Mouse (Mus musculus): ENCODE data around the gene Zfp526. TPM values are rescaled to one million over a fixed set of nuclear protein-coding genes. Genes with fewer than 3 reads are reported as not detected.

The Zfp526 gene
- total RNA-seq (2023), result 7.1 and 8.5 TPM in 2 replicates

DNA sequence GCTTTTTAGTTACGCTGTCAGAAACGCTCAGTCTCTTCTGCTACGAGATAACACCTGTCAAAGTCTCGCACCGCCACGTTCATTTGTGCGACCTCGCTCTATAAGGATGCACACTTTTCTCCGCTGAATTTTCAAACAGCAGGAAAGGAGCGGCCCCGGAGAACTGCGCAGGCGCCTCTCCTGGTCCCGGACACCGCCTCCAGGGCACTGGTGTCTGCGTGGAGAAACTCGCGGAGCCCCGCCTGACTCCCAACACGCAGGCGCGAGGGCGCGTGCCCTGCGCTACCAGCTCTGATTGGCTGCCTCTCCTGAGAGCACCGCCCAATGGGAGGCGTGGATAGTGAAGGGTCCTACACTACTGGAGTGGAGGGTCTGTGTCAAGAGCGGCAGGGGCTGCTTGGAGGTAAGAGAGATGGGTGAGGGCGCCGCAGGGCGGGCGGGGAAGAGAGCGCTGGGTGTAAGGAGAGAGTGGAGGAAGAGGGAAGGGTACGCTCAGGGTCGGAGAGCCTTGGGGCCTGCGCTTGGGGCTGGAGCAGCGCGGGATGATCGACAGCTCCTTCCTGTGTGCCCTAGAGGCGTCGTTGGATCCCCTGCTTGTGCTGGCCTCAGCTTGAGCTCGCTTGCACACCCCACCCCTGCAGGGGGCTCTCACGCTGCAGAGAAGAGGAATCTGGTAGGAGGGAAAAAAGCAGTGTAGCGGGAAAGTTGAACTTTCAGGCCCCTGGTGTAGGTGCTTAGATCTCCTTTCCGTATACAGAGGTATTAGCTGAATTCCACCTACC lies at the start of gene Zfp526:
Gene Zfp526, plus strand, starts transcription at position 324 of the 782 bp plus-strand sequence.

GRCm38 (mm10) chr7:25179606-25180161 lies 41.5 kb upstream of the Zfp526 start, which contains the start of gene Pou2f2:
Gene Pou2f2, minus strand, starts transcription at chr7:25179726.

GRCm38 (mm10) chr7:25220457-25221101 lies 646 bp upstream of the Zfp526 start, which contains the start of gene Dedd2:
Gene Dedd2, minus strand, starts transcription at chr7:25220615.

DNA sequence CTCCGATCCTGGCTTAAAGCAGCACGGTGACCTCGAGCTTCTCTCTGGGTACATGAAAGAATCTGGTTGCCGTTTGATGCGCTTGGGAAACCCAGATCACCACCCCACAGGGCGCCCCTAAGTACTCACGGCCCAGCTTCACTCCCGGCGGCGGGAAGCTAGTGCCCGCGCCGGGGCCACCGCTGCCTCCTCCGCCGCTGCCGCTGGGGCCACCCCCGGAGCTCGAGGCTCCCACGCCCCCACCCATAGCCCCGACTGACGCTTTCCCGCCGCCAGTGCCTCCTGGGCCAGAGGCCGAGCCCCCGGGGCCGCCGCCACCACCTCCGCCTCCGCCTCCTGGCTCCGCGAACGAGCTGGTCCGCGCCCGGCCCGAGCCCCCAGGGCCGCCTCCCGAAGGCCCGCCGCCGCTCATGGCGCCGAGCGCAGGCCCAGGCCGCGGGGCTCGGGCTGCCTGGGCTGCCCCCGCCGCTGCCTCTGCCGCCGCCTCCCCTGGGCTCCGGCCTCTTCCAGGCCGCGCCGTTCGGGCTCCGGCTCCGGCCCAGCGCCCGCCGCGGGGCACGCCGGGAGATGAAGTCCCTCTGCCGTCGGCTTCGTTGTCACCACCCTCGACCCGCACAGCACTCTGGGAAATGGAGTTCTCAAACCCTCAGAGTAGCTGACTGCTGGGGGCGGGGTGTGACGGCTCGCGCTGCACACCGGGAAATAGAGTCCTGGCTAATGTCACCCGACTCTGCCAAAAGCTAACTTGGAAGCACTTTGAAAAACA lies 16.2 kb downstream of the Zfp526 start, which contains the start of gene Gsk3a:
Gene Gsk3a, minus strand, starts transcription at position 603 of the 766 bp plus-strand sequence.

GRCm38 (mm10) chr7:25250141-25250972 lies 29.1 kb downstream of the Zfp526 start, which contains the start of gene Erf:
Gene Erf, minus strand, starts transcription at chr7:25250761.

DNA sequence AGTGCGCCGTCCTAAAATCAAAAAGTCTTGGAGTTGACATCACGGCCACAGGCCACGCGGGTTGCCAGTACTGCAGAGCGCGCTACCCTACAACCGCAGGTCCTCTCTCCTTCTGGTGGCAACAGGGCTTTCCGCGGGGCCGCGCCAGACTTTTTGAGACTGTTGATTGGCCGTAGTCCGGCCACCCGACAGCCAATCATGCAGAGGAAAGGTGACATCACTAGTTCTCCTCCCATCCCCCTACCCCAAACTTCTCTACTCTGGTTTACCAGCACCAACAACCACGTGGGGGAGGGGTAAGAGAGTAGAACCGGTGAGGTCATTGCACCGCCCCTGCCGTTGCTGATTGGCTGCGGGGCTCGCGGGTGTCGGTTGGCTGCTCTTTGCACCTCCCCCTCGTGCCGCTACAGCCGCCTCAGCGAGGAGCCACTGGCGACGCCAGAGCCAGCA lies 46.1 kb downstream of the Zfp526 start, which contains the start of gene Cic:
Gene Cic, plus strand, starts transcription at position 404 of the 450 bp plus-strand sequence.

Other genes starting within 250 kb of the Zfp526 start
- gene Rabac1, start 248.7 kb upstream of the Zfp526 start, total RNA-seq (2023), result 138 and 148 TPM in 2 replicates
- gene Atp1a3, start 215.5 kb upstream of the Zfp526 start, total RNA-seq (2023), result 230 and 240 TPM in 2 replicates
- 1.7 and 5.5 TPM in 2 replicates for gene Grik5, start 149.1 kb upstream of the Zfp526 start, total RNA-seq (2023)
- gene Zfp574, start 148.9 kb upstream of the Zfp526 start, total RNA-seq (2023), result 10.4 and 11.0 TPM in 2 replicates
- gene Pou2f2, start 41.7 kb upstream of the Zfp526 start, total RNA-seq (2023), result 7.4 and 8.8 TPM in 2 replicates
- 228 and 310 TPM in 2 replicates for gene Dedd2, start 810 bp upstream of the Zfp526 start, total RNA-seq (2023)
- gene Gsk3a, start 16.4 kb downstream of the Zfp526 start, total RNA-seq (2023), result 66.1 and 79.7 TPM in 2 replicates
- 7.6 and 9.5 TPM in 2 replicates for gene Erf, start 29.3 kb downstream of the Zfp526 start, total RNA-seq (2023)
- 191 and 236 TPM in 2 replicates for gene Cic, start 46.3 kb downstream of the Zfp526 start, total RNA-seq (2023)
- gene Pafah1b3, start 76.6 kb downstream of the Zfp526 start, total RNA-seq (2023), result 4.6 and 9.4 TPM in 2 replicates
- gene Prr19, start 80.0 kb downstream of the Zfp526 start, total RNA-seq (2023), result not detected in 2 replicates
- not detected in 2 replicates for gene Tmem145, start 84.7 kb downstream of the Zfp526 start, total RNA-seq (2023)
- 1.9 and 3.2 TPM in 2 replicates for gene Megf8, start 95.7 kb downstream of the Zfp526 start, total RNA-seq (2023)
- not detected in 2 replicates for gene Cnfn, start 148.3 kb downstream of the Zfp526 start, total RNA-seq (2023)
- 49.2 and 51.6 TPM in 2 replicates for gene Lipe, start 177.3 kb downstream of the Zfp526 start, total RNA-seq (2023)
- not detected in 2 replicates for gene Cxcl17, start 191.5 kb downstream of the Zfp526 start, total RNA-seq (2023)